Mouse (Mus musculus) lung, adult 18-20 months (tissue): Measurements from ENCODE around the gene Hbb-bt.
"Not testable (repeated sequence)": the region's sequence is repeated elsewhere in the genome, so short reads cannot be mapped to it uniquely, and the experiment has no call there.

Experiments
- DNase-seq, 2 experiments: peaks; one replicate each; pipeline ENCODE4 v3.0.0; 2022; ENCODE audit warnings: mixed read lengths in 2 of 2

Hbb-bt gene

DNA sequence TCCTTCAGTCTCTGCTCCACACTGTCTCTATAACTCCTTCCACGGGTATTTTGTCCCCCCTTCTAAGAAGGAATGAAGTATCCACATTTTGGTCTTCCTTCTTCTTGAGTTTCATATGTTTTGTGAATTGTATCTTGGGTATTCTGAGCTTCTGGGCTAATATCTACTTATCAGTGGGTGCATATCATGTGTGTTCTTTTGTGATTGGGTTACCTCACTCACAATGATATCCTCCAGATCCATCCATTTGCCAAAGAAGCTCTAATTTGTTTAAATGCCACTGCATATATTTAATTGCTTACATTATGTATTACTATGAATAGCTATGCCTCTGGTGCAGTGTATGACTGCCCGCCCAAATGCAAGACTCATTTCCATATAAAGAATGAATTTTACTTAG lies 5.7 kb downstream of the Hbb-bt start:
- DNase-seq = not testable (repeated sequence)

DNA sequence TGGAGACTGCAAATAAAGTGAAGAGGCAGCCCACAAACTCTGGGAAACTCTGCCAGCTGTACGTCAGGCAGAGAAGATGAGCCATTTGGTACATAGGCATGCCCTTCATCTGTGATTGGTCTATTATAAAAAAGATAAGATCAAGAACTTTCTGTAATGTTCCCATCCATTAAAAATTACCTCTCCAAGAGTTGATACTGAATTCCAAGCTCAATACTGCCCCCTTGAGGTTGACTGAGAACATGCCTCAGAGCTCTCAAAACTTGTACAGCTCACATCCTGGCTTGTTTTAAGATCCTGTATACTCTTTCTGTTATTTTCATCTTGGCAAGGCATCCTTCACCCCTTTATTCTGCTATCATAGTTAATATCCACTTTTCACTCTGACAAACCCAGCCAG lies 6.9 kb downstream of the Hbb-bt start:
- no peak for DNase-seq

- DNase-seq = no peak
Measured at GRCm38 (mm10) chr7:103792669-103793388, 21.0 kb downstream of the Hbb-bt start.

DNA sequence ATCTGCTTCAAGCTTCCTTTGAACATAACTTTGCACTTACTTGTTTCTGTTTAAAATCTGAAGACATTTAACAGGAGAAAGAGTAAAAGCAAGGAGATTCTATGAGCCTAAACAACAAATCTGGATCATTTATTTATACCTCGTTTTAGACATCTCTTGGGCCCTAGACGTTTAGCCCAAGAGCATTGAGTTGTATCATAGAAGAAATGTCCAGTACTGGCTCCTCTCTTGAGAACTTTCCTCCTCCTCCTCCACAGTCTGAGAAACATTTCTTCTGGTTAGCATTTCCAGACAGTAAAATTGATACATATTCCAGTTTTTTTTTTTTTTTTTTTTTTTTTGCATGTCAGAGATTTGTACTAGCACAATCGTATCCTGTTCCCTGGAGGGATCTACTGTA lies 22.1 kb downstream of the Hbb-bt start, which contains the start of gene Olfr67:
Olfr67 (minus strand) TSS at position 101 of the 400 bp plus-strand sequence.
- DNase-seq = no peak

GRCm38 (mm10) chr7:103779598-103779997 lies 34.2 kb downstream of the Hbb-bt start, which contains the start of gene Olfr68:
Olfr68 (minus strand) TSS chr7:103779698.
- DNase-seq = no peak

DNA sequence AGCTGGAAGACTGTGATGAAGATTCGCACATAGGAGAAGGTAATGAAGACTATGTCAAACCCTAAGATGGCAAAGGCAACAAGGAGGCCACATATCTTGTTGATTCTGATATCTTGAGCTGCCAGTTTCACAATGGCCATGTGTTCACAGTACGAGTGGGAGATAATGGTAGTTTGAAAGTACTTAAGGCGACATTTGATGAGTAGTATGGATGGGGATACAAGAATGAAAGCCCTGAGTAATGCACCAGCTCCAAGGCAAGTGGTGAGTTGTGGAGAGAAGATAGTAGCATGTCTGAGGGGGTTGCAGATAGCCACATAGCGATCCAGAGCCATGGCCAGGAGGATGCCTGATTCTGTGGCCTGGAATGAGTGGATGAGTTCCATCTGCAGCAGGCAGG lies 36.1 kb downstream of the Hbb-bt start:
- DNase-seq = not testable (repeated sequence)

- no peak for DNase-seq
Measured at GRCm38 (mm10) chr7:103771494-103771893, 42.3 kb downstream of the Hbb-bt start, which contains the start of gene Olfr69. Olfr69 (minus strand) TSS chr7:103771594.

GRCm38 (mm10) chr7:103767687-103768086 lies 46.1 kb downstream of the Hbb-bt start:
- not testable (repeated sequence) for DNase-seq
